Mouse (Mus musculus) liver, postnatal 0 days (tissue): ENCODE data around the gene Txnrd2. TPM values are rescaled to one million over a fixed set of nuclear protein-coding genes. Genes with fewer than 3 reads are reported as not detected.

Experiments used
- ATAC-seq: fragments of 200-750 bp; cut with Nextera tagmentation; 2 replicates; pipeline ENCODE4 v1.8.0; 2017; ENCODE audit warnings: mild to moderate bottlenecking, moderate library complexity
- DNase-seq: peaks from one replicate; pipeline ENCODE4 v3.0.0-alpha.2; 2016
- H3K27ac ChIP-seq: fragments of 300-500 bp; sonication (generic); 2 replicates; pipeline ENCODE4 v1.5.1; 2014; ENCODE audit warnings: antibody characterized with exemption, moderate library complexity, mild to moderate bottlenecking, low read depth
- H3K27me3 ChIP-seq: fragments of 300-500 bp; sonication (generic); 2 replicates; pipeline ENCODE4 v1.6.1; 2014; ENCODE audit warnings: low read length, control low read depth, mixed read lengths; ENCODE audit not compliant: insufficient read depth
- H3K36me3 ChIP-seq: fragments of 300-500 bp; sonication (generic); replicated peaks from 2 replicates; pipeline ENCODE4 v1.6.1; 2014; ENCODE audit warnings: mild to moderate bottlenecking, control low read depth, low read length, moderate library complexity, mixed read lengths; ENCODE audit not compliant: insufficient read depth
- H3K4me1 ChIP-seq: fragments of 300-500 bp; sonication (generic); 2 replicates; pipeline ENCODE4 v1.6.1; 2014; ENCODE audit warnings: antibody characterized with exemption, mild to moderate bottlenecking, control low read depth; ENCODE audit not compliant: insufficient read depth
- H3K4me2 ChIP-seq: fragments of 300-500 bp; sonication (generic); 2 replicates; pipeline ENCODE4 v1.6.1; 2014; ENCODE audit warnings: low read depth, mild to moderate bottlenecking, low read length, moderate library complexity, mixed read lengths
- H3K4me3 ChIP-seq: fragments of 300-500 bp; sonication (generic); 2 replicates; pipeline ENCODE4 v1.5.1; 2014; ENCODE audit warnings: low read depth, low read length
- H3K9ac ChIP-seq: fragments of 300-500 bp; sonication (generic); replicated peaks from 2 replicates; pipeline ENCODE4 v1.6.1; 2014; ENCODE audit warnings: mild to moderate bottlenecking, moderate library complexity
- H3K9me3 ChIP-seq: fragments of 300-500 bp; sonication (generic); 2 replicates; pipeline ENCODE4 v1.6.1; 2016; ENCODE audit warnings: mild to moderate bottlenecking, control low read depth, low read length, mixed read lengths
- CTCF ChIP-seq: sonication (generic); IDR thresholded peaks from 2 replicates; pipeline ENCODE4 v1.5.1; 2016; ENCODE audit warnings: antibody characterized with exemption, low read depth
- EP300 ChIP-seq: IDR thresholded peaks from 2 replicates; pipeline ENCODE4 v1.6.1; 2016; ENCODE audit warnings: antibody characterized with exemption, low read depth, mild to moderate bottlenecking
- WGBS: fragments of 180-500 bp; shearing (Covaris S2); extraction: QIAGEN DNeasy Blood & Tissue Kit; methylation state at CpG from one replicate; pipeline ENCODE4 v1.1.7; 2014; ENCODE audit not compliant: insufficient replicate concordance; 5-methylcytosine and 5-hydroxymethylcytosine counted together
- polyA plus RNA-seq: library from polyadenylated mRNA; unstranded; fragments of >200 nt; fragmentation: Nextera tagmentation; extraction: Ambion mirVana; gene quantifications from 2 replicates; pipeline ENCODE4 v1.2.1, GENCODE M21; 2015

Txnrd2 gene
- polyA plus RNA-seq, 1 experiment from 2014 or later: 53.3 TPM

GRCm38 (mm10) chr16:18518091-18518490 lies 91.9 kb downstream of the Txnrd2 start:
- Histone ChIP-seq H3K9me3 (no peaks in the 10 kb centered on the region), H3K4me3 (no peak overlapping the region), H3K36me3 (no peaks in the 10 kb centered on the region), H3K27me3 (no peaks in the 10 kb centered on the region), H3K4me1 (no peaks in the 10 kb centered on the region), H3K9ac (no peak overlapping the region), H3K4me2 (no peak overlapping the region), H3K27ac (no peak overlapping the region)
- no peak for DNase-seq
- ATAC-seq: no peak
- TF ChIP-seq EP300 (no peak), CTCF (peak; percentile 49)

- H3K36me3 ChIP-seq: no peaks in the 10 kb centered on the region
- H3K9ac ChIP-seq: no peak overlapping the region
- no peaks in the 10 kb centered on the region for H3K9me3 ChIP-seq
- no peaks in the 10 kb centered on the region for H3K4me1 ChIP-seq
- no peak for TF ChIP-seq CTCF
- no peak for TF ChIP-seq EP300
- no peak for DNase-seq
- 89% methylated on average over 8 of the region's 8 CpGs for WGBS
- no peak overlapping the region for H3K4me3 ChIP-seq
- H3K27me3 ChIP-seq: no peaks in the 10 kb centered on the region
- no peak overlapping the region for H3K27ac ChIP-seq
- H3K4me2 ChIP-seq: no peak overlapping the region
- no peak for ATAC-seq
Observed at GRCm38 (mm10) chr16:18523563-18524245, 97.5 kb downstream of the Txnrd2 start.

- no peak overlapping the region for H3K4me2 ChIP-seq
- no peak overlapping the region for H3K4me3 ChIP-seq
- TF ChIP-seq EP300 (no peak), CTCF (no peak)
- no peaks in the 10 kb centered on the region for H3K27me3 ChIP-seq
- no peak for ATAC-seq
- DNase-seq: no peak
- no peak overlapping the region for H3K9ac ChIP-seq
- no peaks in the 10 kb centered on the region for H3K36me3 ChIP-seq
- H3K27ac ChIP-seq: no peak overlapping the region
- 91% methylated on average over 5 of the region's 5 CpGs for WGBS
- no peaks in the 10 kb centered on the region for H3K4me1 ChIP-seq
- H3K9me3 ChIP-seq: peaks cover 4% of the 10 kb centered on the region; the same call in 1 of the 2 replicates
Observed at GRCm38 (mm10) chr16:18528656-18529055, 102.5 kb downstream of the Txnrd2 start.

Other genes starting within 250 kb of the Txnrd2 start
- gene Ccdc188, start 208.5 kb upstream of the Txnrd2 start, polyA plus RNA-seq: not detected in 2 replicates
- 1.3 and 1.6 TPM in 2 replicates for gene Zdhhc8, start 191.2 kb upstream of the Txnrd2 start, polyA plus RNA-seq
- gene Trmt2a, start 177.7 kb upstream of the Txnrd2 start, polyA plus RNA-seq: 22.9 and 23.3 TPM in 2 replicates
- 156 and 160 TPM in 2 replicates for gene Ranbp1, start 177.7 kb upstream of the Txnrd2 start, polyA plus RNA-seq
- 1.1 TPM in 1 of 2 replicates, not detected in the other for gene Gm49776, start 168.1 kb upstream of the Txnrd2 start, polyA plus RNA-seq
- gene Dgcr8, start 137.1 kb upstream of the Txnrd2 start, polyA plus RNA-seq: 5.4 and 9.2 TPM in 2 replicates
- gene Tango2, start 78.3 kb upstream of the Txnrd2 start, polyA plus RNA-seq: 54.1 and 61.1 TPM in 2 replicates
- gene Arvcf, start 78.2 kb upstream of the Txnrd2 start, polyA plus RNA-seq: 7.0 and 9.7 TPM in 2 replicates
- gene Comt, start 468 bp downstream of the Txnrd2 start, polyA plus RNA-seq: 100 and 125 TPM in 2 replicates
- gene Gnb1l, start 72.3 kb downstream of the Txnrd2 start, polyA plus RNA-seq: 3.9 and 5.1 TPM in 2 replicates
- 0.57 and 0.59 TPM in 2 replicates for gene Rtl10, start 72.5 kb downstream of the Txnrd2 start, polyA plus RNA-seq
- 0.40 TPM in 1 of 2 replicates, not detected in the other for gene Tbx1, start 164.3 kb downstream of the Txnrd2 start, polyA plus RNA-seq
- 55.8 and 56.5 TPM in 2 replicates for gene Gp1bb, start 196.0 kb downstream of the Txnrd2 start, polyA plus RNA-seq
- 0.32 TPM in 1 of 2 replicates, not detected in the other for gene Gm49601, start 200.0 kb downstream of the Txnrd2 start, polyA plus RNA-seq
- 3.0 and 3.2 TPM in 2 replicates for gene Sept5, start 203.6 kb downstream of the Txnrd2 start, polyA plus RNA-seq